Mouse (Mus musculus) lung, adult 2 months (tissue): Measurements from ENCODE around the gene Lck. TPM values are rescaled to one million over a fixed set of nuclear protein-coding genes. Genes with fewer than 3 reads are reported as not detected.
A peak's percentile ranks its signal among the peaks of the same experiment; 100 is the strongest.

Experiments used
- DNase-seq: peaks from one replicate; pipeline ENCODE4 v3.0.0; 2022
- H3K4me1 ChIP-seq: fragments of 200-500 bp; 2 replicates; pipeline ENCODE4 v1.6.1; 2011; ENCODE audit warnings: low read length; ENCODE audit not compliant: control insufficient read depth, insufficient read depth
- H3K4me3 ChIP-seq: fragments of 200-500 bp; replicated peaks from 2 replicates; pipeline ENCODE3; 2011; ENCODE audit warnings: low read depth, mild to moderate bottlenecking, control low read depth, low read length; ENCODE audit errors: extremely low read depth
- CTCF ChIP-seq: fragments of 200-500 bp; IDR thresholded peaks from 2 replicates; pipeline ENCODE4 v1.5.1; 2011; ENCODE audit warnings: mild to moderate bottlenecking, low read length, control low read depth; ENCODE audit not compliant: insufficient read depth
- POLR2A ChIP-seq: fragments of 200-500 bp; IDR thresholded peaks from 2 replicates; pipeline ENCODE4 v1.6.1; 2011; ENCODE audit warnings: low read depth, mild to moderate bottlenecking, control low read depth, low read length, borderline replicate concordance; ENCODE audit errors: extremely low read depth
- WGBS: fragments of 180-500 bp; shearing (Covaris S2); methylation state at CpG from one replicate; pipeline ENCODE4 v1.1.7; 2018; 5-methylcytosine and 5-hydroxymethylcytosine counted together
- polyA plus RNA-seq: library from polyadenylated mRNA; depleted of rRNA; stranded (reverse); fragments of >200 nt; gene quantifications from 2 replicates; pipeline ENCODE4 v1.2.3, GENCODE M21; 2012

Gene Lck
- polyA plus RNA-seq, 1 experiment: 11.8 TPM

GRCm38 (mm10) chr4:129586943-129587342, 13.5 kb upstream of the Lck start:
- no peaks in the 10 kb centered on the region for H3K4me1 ChIP-seq
- TF ChIP-seq POLR2A (no peak), CTCF (no peak)
- no peak overlapping the region for H3K4me3 ChIP-seq
- WGBS: 48% methylated on average over 1 of the region's 1 CpGs
- DNase-seq: no peak

- no peaks in the 10 kb centered on the region for H3K4me1 ChIP-seq
- no peak for DNase-seq
- TF ChIP-seq POLR2A: no peak
- no peak for TF ChIP-seq CTCF
- no peak overlapping the region for H3K4me3 ChIP-seq
- 84% methylated on average over 9 of the region's 9 CpGs for WGBS
Observed at GRCm38 (mm10) chr4:129585773-129586172, 12.3 kb upstream of the Lck start.

DNA sequence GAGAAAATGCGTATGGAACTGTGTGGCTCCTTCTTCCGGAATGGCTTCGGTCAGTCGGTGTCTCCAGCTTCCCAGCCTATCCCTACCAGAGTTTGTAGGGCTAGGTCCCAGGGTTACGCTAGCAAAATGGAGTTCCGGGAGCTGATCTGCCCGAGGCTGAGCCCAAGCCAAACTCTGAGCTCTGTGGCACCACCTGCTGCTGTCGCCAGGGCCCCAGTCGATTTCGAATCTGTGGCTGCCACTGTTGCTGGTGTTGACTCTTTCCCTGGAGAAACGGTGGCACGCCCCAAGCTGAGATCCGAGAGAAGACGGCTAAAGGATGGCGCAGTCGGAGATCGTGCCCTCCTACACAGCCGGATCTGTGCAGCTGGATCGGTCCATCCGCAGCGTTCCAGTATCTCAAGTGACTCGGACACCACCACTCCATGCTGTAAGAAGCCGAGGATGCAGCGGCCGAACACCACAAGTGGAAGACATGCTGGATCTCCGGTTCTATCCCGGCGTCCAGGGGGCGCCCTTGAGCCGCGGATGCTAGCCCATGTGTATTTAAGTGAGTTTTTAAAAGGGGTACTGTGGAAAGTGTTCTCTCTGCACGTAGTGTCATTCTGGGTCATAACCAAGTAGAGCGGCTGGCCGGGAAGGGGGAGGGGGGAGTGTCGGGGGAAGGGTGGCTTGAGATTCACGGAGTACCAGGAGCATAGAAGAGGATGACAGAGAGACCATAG, 11.6 kb upstream of the Lck start:
- H3K4me3 ChIP-seq: peak overlapping the region; percentile 91
- WGBS: 1% methylated on average over 36 of the region's 36 CpGs
- no peaks in the 10 kb centered on the region for H3K4me1 ChIP-seq
- TF ChIP-seq POLR2A: 0 out of 2 replicates have a peak, but pooled peaks have one; percentile 2
- TF ChIP-seq CTCF: peak; percentile 70
- peak; percentile 86 for DNase-seq

GRCm38 (mm10) chr4:129584370-129584769, 10.9 kb upstream of the Lck start:
- Histone ChIP-seq H3K4me3 (peak overlapping the region; percentile 91), H3K4me1 (no peaks in the 10 kb centered on the region)
- WGBS: 69% methylated on average over 1 of the region's 1 CpGs
- DNase-seq: no peak
- no peak for TF ChIP-seq POLR2A
- TF ChIP-seq CTCF: no peak

DNA sequence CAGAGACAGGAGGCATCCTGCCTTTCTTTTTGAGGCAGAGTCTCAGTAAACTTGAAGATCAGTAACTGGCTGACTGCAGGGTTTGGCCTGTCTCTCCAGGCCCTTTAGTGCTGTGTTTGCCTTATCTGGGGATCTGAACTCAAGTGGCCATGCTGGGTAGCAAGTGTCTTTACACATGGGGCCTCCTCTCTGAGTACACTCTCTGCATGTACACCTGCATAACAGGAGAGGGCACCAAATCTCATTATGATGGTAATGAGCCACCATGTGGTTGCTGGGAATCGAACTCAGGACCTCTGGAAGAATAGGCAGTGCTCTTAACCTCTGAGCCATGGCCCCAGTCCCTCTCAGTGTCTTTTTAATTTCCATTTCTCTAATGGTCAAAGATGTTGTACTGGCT, 8.8 kb upstream of the Lck start:
- WGBS: 72% methylated on average over 1 of the region's 1 CpGs
- H3K4me3 ChIP-seq: no peak overlapping the region
- no peak for DNase-seq
- peaks cover 9% of the 10 kb centered on the region; the same call in 1 of the 2 replicates for H3K4me1 ChIP-seq
- no peak for TF ChIP-seq POLR2A
- no peak for TF ChIP-seq CTCF

DNA sequence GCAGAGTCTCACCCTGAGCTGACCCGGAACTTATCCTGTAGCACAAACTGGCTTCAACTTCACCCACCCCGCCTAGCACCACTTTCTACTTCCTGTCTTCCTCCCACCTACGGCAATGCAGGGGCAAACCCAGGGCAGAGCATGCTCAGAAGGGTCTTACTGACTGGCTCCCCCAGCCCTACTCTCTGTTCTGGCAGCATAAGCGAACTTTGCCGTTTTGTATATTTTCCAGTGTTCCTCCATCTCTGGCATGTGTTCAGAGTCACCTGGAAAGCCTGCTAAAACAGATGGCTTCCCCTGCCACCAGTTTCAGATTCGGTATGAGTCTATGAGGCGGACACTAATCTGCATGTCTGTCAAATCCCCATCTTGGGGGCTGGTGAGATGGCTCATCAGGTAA, 6.9 kb upstream of the Lck start:
- H3K4me3 ChIP-seq: no peak overlapping the region
- H3K4me1 ChIP-seq: peaks cover 10% of the 10 kb centered on the region; the same call in 1 of the 2 replicates
- WGBS: 41% methylated on average over 7 of the region's 7 CpGs
- TF ChIP-seq CTCF (no peak), POLR2A (no peak)
- no peak for DNase-seq

DNA sequence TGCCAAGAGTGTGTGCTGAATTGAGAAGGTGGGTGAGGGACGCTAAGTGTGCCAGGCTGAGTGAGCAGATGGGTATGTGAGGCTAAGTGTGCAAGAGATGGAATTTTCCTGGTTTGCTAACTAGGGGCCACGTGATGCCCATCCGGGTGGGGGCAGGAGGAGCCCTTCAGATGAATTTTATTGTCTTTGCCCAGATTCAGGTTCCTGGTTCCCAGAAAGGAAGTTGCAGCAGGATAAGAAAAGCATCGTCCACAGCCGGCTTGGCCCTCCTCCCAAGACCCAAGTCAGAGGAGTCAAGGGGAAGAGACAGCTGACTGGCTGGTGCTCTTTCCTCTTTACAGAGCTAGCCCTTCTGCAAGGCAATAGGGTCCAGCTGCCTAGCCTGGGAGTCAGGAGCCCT, 5.0 kb upstream of the Lck start, which contains the start of gene Fam167b:
Fam167b (minus strand) TSS at position 84 of the 400 bp plus-strand sequence.
- TF ChIP-seq POLR2A (no peak), CTCF (no peak)
- WGBS: 52% methylated on average over 5 of the region's 5 CpGs
- H3K4me1 ChIP-seq: peaks cover 10% of the 10 kb centered on the region; the same call in 1 of the 2 replicates
- H3K4me3 ChIP-seq: no peak within 1 kb of the TSS
- no peak for DNase-seq

DNA sequence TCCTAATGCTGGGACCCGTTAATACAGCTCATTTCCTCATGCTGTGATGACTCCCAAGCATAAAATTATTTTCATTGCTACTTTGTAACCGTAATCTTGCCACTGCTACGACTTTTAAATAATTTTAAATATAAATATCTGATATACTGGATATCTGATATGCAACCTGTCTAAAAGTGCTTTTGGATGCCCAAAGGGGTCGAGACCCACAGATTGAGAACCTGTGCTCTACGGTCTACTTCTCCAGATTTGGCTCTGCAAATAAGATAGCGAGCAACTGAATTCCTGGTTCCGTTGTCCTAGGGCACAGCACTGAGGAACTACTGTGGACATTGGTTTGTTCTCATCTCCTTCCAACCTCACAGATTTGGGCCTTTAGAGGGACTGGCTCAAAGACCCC, 4.2 kb upstream of the Lck start:
- Histone ChIP-seq H3K4me1 (peaks cover 10% of the 10 kb centered on the region; the same call in 1 of the 2 replicates), H3K4me3 (no peak overlapping the region)
- no peak for TF ChIP-seq CTCF
- TF ChIP-seq POLR2A: no peak
- WGBS: 81% methylated on average over 7 of the region's 7 CpGs
- DNase-seq: no peak

DNA sequence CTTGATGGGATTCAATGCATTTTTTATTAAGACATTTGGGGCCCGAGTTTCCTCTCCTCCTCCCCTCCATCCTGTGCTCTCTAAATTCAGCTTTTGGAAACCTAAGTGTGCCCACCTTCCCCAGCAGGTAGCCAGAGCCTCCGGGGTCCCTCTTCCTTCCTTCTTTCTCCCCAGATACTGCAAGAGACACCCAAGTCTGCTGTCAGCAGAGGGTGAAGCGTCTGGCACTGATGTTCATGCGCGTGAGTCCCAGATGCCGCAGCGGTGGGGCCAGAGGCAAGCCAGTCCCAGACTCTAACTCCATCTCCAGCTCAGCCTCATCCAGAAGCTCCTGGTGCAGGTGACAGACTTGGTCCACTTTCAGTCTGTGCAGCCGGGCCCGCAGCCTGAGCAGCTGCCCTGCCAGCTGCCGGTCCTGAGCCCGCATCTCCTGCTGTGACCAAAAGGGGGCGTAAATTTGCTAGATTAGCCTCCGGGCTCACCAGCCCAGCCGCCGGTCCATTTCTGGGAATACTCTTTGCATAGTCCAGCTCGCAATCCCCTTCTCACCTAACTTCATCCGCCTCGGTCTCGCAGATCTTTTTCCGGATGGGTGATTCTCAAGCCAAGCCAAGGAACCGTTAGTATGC, 3.5 kb upstream of the Lck start:
- Histone ChIP-seq H3K4me3 (no peak overlapping the region), H3K4me1 (peaks cover 10% of the 10 kb centered on the region; the same call in 1 of the 2 replicates)
- peak; percentile 59 for TF ChIP-seq CTCF
- TF ChIP-seq POLR2A: no peak
- peak; percentile 65 for DNase-seq
- whole genome bisulfite sequencing: 31% methylated on average over 21 of the region's 21 CpGs
